Mouse (Mus musculus) G1E (cell line): ENCODE measurements around the gene Alkbh5. TPM values are rescaled to one million over a fixed set of nuclear protein-coding genes. Genes with fewer than 3 reads are reported as not detected.
A peak's percentile ranks its signal among the peaks of the same experiment; 100 is the strongest.
"Not testable (repeated sequence)": the region's sequence is repeated elsewhere in the genome, so short reads cannot be mapped to it uniquely, and the experiment has no call there.

Source experiments
- ATAC-seq: 2 replicates; pipeline ENCODE4 v1.8.0; 2016; ENCODE audit warnings: mild to moderate bottlenecking; ENCODE audit not compliant: insufficient number of reproducible peaks, poor library complexity, low FRiP score, severe bottlenecking; ENCODE audit errors: extremely low read depth
- DNase-seq: peaks from one replicate; pipeline ENCODE4 v3.0.0; 2012; ENCODE audit warnings: low spot score
- H3K27me3 ChIP-seq: 2 replicates; pipeline ENCODE4 v1.6.1; 2012; ENCODE audit warnings: mild to moderate bottlenecking, low read length, inconsistent platforms; ENCODE audit not compliant: insufficient read depth
- H3K36me3 ChIP-seq: replicated peaks from 2 replicates; pipeline ENCODE3; 2012; ENCODE audit warnings: mild to moderate bottlenecking, inconsistent platforms
- H3K4me1 ChIP-seq: 2 replicates; pipeline ENCODE4 v1.6.1; 2012; ENCODE audit warnings: low read depth, low read length, inconsistent platforms, mixed read lengths; ENCODE audit not compliant: insufficient read depth
- H3K4me3 ChIP-seq: 2 replicates; pipeline ENCODE4 v1.5.1; 2012; ENCODE audit warnings: low read depth, mild to moderate bottlenecking, inconsistent platforms, low read length, moderate library complexity, mixed read lengths
- H3K9me3 ChIP-seq: replicated peaks from 2 replicates; pipeline ENCODE4 v1.6.1; 2012; ENCODE audit warnings: inconsistent platforms
- CTCF ChIP-seq: IDR thresholded peaks from 2 replicates; pipeline ENCODE4 v1.5.1; 2012; ENCODE audit warnings: low read depth, low read length, inconsistent platforms, mixed read lengths
- GATA1 ChIP-seq: IDR thresholded peaks from 2 replicates; pipeline ENCODE4 v1.6.1; 2012; ENCODE audit warnings: borderline replicate concordance, low read length, inconsistent platforms, mixed read lengths
- GATA2 ChIP-seq: IDR thresholded peaks from 2 replicates; pipeline ENCODE4 v1.6.1; 2012; ENCODE audit warnings: low read depth, low read length, inconsistent platforms, borderline replicate concordance
- POLR2AphosphoS5 ChIP-seq: IDR thresholded peaks from 2 replicates; pipeline ENCODE4 v1.6.1; 2012; ENCODE audit warnings: low read depth, low read length, inconsistent platforms; ENCODE audit not compliant: insufficient replicate concordance
- TAL1 ChIP-seq: conservative IDR thresholded peaks from 2 replicates; pipeline ENCODE4 v1.6.1; 2012; ENCODE audit warnings: low read depth, low read length, inconsistent platforms, mixed read lengths
- polyA plus RNA-seq: library from polyadenylated mRNA; stranded (reverse); fragments of >175 nt; gene quantifications from 2 replicates; pipeline ENCODE4 v1.2.3, GENCODE M21; 2012
- total RNA-seq, 2 experiments: library from RNA; stranded (forward) in 1 of 2; stranded (reverse) in 1 of 2; fragments of 200-1000 nt in 1 of 2; fragments of >200 nt in 1 of 2; fragmentation: Nextera tagmentation in 1 of 2; gene quantifications; 2 replicates each; pipeline ENCODE4 v1.2.3; 2014 to 2017

The Alkbh5 gene
- total and polyA plus RNA-seq, 3 experiments: 33.8 to 97.2 (median 43.5) TPM

GRCm38 (mm10) chr11:60540002-60540610 lies 3.9 kb downstream of the Alkbh5 start:
- Histone ChIP-seq H3K4me3 (peak overlapping the region; percentile 96), H3K27me3 (no peaks in the 10 kb centered on the region), H3K4me1 (peaks cover 60% of the 10 kb centered on the region), H3K9me3 (no peaks in the 10 kb centered on the region), H3K36me3 (peaks cover 54% of the 10 kb centered on the region)
- TF ChIP-seq GATA1 (no peak), POLR2AphosphoS5 (no peak), TAL1 (no peak), CTCF (no peak), GATA2 (no peak)
- no peak for DNase-seq
- ATAC-seq: no peak

- ATAC-seq: no peak
- Histone ChIP-seq H3K4me3 (peak overlapping the region; percentile 96), H3K4me1 (peaks cover 62% of the 10 kb centered on the region), H3K9me3 (no peaks in the 10 kb centered on the region), H3K27me3 (no peaks in the 10 kb centered on the region), H3K36me3 (peaks cover 59% of the 10 kb centered on the region)
- no peak for TF ChIP-seq GATA2
- no peak for TF ChIP-seq GATA1
- TF ChIP-seq POLR2AphosphoS5: no peak
- TF ChIP-seq CTCF: no peak
- no peak for TF ChIP-seq TAL1
- no peak for DNase-seq
These were observed 4.6 kb downstream of the Alkbh5 start for GRCm38 (mm10) chr11:60540761-60541160.

DNA sequence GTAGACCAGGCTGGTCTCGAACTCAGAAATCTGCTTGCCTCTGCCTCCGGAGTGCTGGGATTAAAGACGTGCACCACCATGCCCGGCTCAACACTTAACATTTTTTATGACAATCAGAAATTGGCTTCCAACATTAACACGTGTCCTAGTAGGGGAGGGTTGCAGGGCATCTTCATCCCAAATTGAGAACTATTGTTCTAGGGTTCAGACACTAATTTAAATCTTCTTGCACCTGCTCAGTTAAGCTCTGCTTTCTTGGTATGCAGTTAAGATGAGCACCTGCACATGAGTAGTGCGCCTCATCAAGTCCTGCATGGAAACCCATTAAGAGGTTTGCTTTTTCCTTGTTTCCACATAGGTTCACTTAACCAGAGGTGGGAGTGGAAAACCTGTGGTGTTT lies 5.7 kb downstream of the Alkbh5 start:
- Histone ChIP-seq H3K4me3 (no peak overlapping the region; the same call in 1 of the 2 replicates), H3K4me1 (peaks cover 54% of the 10 kb centered on the region), H3K27me3 (no peaks in the 10 kb centered on the region), H3K9me3 (no peaks in the 10 kb centered on the region), H3K36me3 (peaks cover 68% of the 10 kb centered on the region)
- ATAC-seq (no peak), DNase-seq (no peak)
- TF ChIP-seq POLR2AphosphoS5: no peak
- TF ChIP-seq GATA2: no peak
- no peak for TF ChIP-seq TAL1
- TF ChIP-seq GATA1: no peak

DNA sequence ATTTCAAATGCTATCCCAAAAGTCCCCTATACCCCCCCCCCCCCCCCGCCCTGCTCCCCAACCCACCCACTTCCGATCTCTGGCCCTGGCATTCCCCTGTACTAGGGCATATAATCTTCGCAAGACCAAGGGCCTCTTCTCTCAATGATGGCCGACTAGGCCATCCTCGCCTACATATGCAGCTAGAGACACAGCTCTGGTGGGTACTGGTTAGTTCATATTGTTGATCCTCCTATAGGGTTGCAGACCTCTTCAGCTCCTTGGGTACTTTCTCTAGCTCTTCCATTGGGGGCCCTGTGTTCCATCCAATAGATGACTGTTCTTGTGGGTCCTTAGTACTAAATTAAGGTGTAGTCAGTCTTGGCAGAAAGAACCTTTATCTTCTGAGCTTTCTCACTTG lies 7.0 kb downstream of the Alkbh5 start:
- peaks cover 82% of the 10 kb centered on the region for H3K36me3 ChIP-seq
- H3K27me3 ChIP-seq, H3K4me3 ChIP-seq, ATAC-seq, H3K9me3 ChIP-seq, DNase-seq: not testable (repeated sequence)
- H3K4me1 ChIP-seq: peaks cover 62% of the 10 kb centered on the region

DNA sequence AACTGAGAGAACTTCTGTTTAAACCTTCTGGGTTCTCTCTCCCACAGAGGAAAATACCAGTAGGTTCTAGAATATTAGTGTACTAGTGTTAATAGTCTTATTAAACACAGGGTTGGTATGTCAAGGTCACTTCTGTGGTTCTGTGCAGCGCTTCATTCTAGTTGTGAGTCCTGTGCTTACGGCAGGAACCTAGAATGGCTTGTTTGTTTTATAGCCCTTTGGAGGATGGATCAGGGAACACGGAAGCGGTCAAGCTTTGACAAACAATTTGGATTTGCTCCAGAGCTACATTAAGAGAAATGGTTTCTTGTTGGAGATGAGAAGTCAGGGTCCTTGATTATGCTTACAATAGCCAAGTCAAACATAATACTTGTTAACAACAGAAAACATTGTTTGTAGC lies 9.3 kb downstream of the Alkbh5 start:
- ATAC-seq (no peak), DNase-seq (no peak)
- H3K27me3 ChIP-seq: no peaks in the 10 kb centered on the region
- H3K4me1 ChIP-seq: peaks cover 59% of the 10 kb centered on the region
- no peak overlapping the region for H3K4me3 ChIP-seq
- H3K9me3 ChIP-seq: no peaks in the 10 kb centered on the region
- TF ChIP-seq CTCF (no peak), TAL1 (no peak), POLR2AphosphoS5 (no peak), GATA2 (no peak), GATA1 (no peak)
- H3K36me3 ChIP-seq: peaks cover 88% of the 10 kb centered on the region

DNA sequence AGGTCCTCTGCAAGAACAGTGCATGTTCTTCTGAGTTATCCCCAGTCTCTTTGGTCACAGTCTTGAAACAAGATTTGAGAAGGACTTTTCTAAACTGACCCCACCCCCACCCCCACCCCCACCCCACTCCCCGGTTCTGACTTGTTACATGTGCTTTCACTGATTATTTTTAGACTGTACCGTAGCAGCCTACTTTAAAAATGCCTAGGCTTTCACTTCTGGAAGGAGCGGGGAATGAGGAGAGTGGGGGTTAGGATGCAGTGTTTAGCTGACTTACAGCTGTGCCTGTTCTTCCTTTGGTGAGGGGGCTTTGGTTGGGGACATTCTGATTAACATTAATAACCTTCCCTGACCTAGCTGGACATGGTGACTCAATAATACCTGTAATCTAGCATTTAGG lies 11.9 kb downstream of the Alkbh5 start:
- H3K27me3 ChIP-seq: no peaks in the 10 kb centered on the region
- peaks cover 94% of the 10 kb centered on the region for H3K36me3 ChIP-seq
- H3K4me1 ChIP-seq: peaks cover 47% of the 10 kb centered on the region
- H3K9me3 ChIP-seq: no peaks in the 10 kb centered on the region
- no peak for DNase-seq
- ATAC-seq: no peak
- H3K4me3 ChIP-seq: no peak overlapping the region
- TF ChIP-seq GATA2 (no peak), CTCF (no peak), GATA1 (no peak), TAL1 (no peak), POLR2AphosphoS5 (no peak)

DNA sequence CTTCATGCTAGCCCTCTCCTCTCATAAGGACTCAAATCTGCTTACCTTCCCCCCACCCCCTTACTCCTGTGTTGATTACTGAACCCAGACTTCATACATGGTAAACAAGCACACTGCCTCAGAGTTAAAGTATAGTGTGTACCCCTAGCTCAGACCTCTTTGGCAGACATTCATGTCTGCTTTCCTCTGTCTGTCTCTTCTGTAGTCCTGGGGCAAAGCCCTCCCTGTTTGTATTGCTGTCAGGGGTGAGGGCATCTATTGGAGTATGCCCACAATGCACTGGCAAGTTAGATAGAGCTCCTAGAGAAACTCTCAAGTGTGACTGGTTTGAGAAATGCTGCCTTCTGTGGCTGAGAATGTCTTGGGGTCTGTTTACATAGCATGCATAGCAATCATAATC lies 16.9 kb downstream of the Alkbh5 start:
- H3K9me3 ChIP-seq: no peaks in the 10 kb centered on the region
- ATAC-seq (no peak), DNase-seq (no peak)
- TF ChIP-seq CTCF (no peak), TAL1 (no peak), POLR2AphosphoS5 (no peak), GATA2 (no peak), GATA1 (no peak)
- H3K4me1 ChIP-seq: peaks cover 29% of the 10 kb centered on the region
- H3K36me3 ChIP-seq: peaks cover 100% of the 10 kb centered on the region
- H3K27me3 ChIP-seq: no peaks in the 10 kb centered on the region
- H3K4me3 ChIP-seq: no peak overlapping the region
